Mouse (Mus musculus) gastrocnemius, postnatal 14 days (tissue): ENCODE data around the gene Slc2a3. TPM values are rescaled to one million over a fixed set of nuclear protein-coding genes. Genes with fewer than 3 reads are reported as not detected.
A peak's percentile ranks its signal among the peaks of the same experiment; 100 is the strongest.
"Not testable (repeated sequence)": the region's sequence is repeated elsewhere in the genome, so short reads cannot be mapped to it uniquely, and the experiment has no call there.

ENCODE experiments used
- DNase-seq: peaks from one replicate; pipeline ENCODE4 v3.0.0; 2021; ENCODE audit warnings: mixed read lengths
- intact Hi-C: fragments of 180-260 bp; cut with DNase I; formaldehyde crosslinking; loops from one replicate; pipeline ENCODE4 v1.15.1; 2025; ENCODE audit warnings: low total_unique reads
- total RNA-seq, 2 experiments: library from RNA; stranded (reverse); gene quantifications; 2 replicates each; pipeline ENCODE4 v1.2.3; 2021

Gene Slc2a3
- total RNA-seq, 2 experiments from 2014 or later, result 1.2 to 1.9 TPM

GRCm38 (mm10) chr6:122719942-122720341, 81.5 kb downstream of the Slc2a3 start:
- peak; percentile 57 for DNase-seq

GRCm38 (mm10) chr6:122718224-122718623, 83.2 kb downstream of the Slc2a3 start:
- intact Hi-C loops, result loop anchor here (5.0 kb wide), 1 partner anchor 46 kb away; no protein-coding TSS in a partner anchor
- not testable (repeated sequence) for DNase-seq

More at GRCm38 (mm10) chr6:122719942-122720341, 81.5 kb downstream of the Slc2a3 start:
- intact Hi-C loops, result loop anchor here (5.0 kb wide), 1 partner anchor 48 kb away; no protein-coding TSS in a partner anchor

- intact Hi-C loops, result loop anchor here (5.0 kb wide), 1 partner anchor 44 kb away; no protein-coding TSS in a partner anchor
- no peak for DNase-seq
Measured at GRCm38 (mm10) chr6:122715886-122716285, 85.6 kb downstream of the Slc2a3 start.

- intact Hi-C loops, result loop anchor here (5.0 kb wide), 1 partner anchor 43 kb away; no protein-coding TSS in a partner anchor
- DNase-seq, result no peak
Measured at GRCm38 (mm10) chr6:122714707-122715365, 86.6 kb downstream of the Slc2a3 start.

GRCm38 (mm10) chr6:122713116-122713515, 88.3 kb downstream of the Slc2a3 start:
- intact Hi-C loops, result not testable (repeated sequence)
- peak; percentile 32 for DNase-seq

- DNase-seq, result no peak
- intact Hi-C loops, result no loop called here
Measured at GRCm38 (mm10) chr6:122711455-122711854, 90.0 kb downstream of the Slc2a3 start.

GRCm38 (mm10) chr6:122708826-122709225, 92.6 kb downstream of the Slc2a3 start:
- intact Hi-C loops, result no loop called here
- DNase-seq, result no peak

GRCm38 (mm10) chr6:122707036-122707800, 94.2 kb downstream of the Slc2a3 start, which contains the start of gene Nanog:
Gene Nanog (plus strand): TSS chr6:122707489.
- intact Hi-C loops, result no loop called here
- DNase-seq, result no peak

- intact Hi-C loops, result no loop called here
- DNase-seq, result no peak
Measured at GRCm38 (mm10) chr6:122706337-122706840, 95.1 kb downstream of the Slc2a3 start.

- DNase-seq, result no peak
- intact Hi-C loops, result no loop called here
Measured at GRCm38 (mm10) chr6:122703706-122704105, 97.7 kb downstream of the Slc2a3 start.

- intact Hi-C loops, result no loop called here
- no peak for DNase-seq
Measured at GRCm38 (mm10) chr6:122703251-122703650, 98.2 kb downstream of the Slc2a3 start.

- intact Hi-C loops, result no loop called here
- peak; percentile 37 for DNase-seq
Measured at GRCm38 (mm10) chr6:122702480-122703124, 98.8 kb downstream of the Slc2a3 start.

GRCm38 (mm10) chr6:122701816-122702215, 99.6 kb downstream of the Slc2a3 start:
- intact Hi-C loops, result no loop called here
- DNase-seq, result no peak

GRCm38 (mm10) chr6:122699628-122700027, 101.8 kb downstream of the Slc2a3 start:
- DNase-seq, intact Hi-C loops: not testable (repeated sequence)

- intact Hi-C loops, result no loop called here
- DNase-seq, result no peak
Measured at GRCm38 (mm10) chr6:122695398-122695797, 106.0 kb downstream of the Slc2a3 start.

- DNase-seq, result no peak
Measured at GRCm38 (mm10) chr6:122690082-122690481, 111.4 kb downstream of the Slc2a3 start.

GRCm38 (mm10) chr6:122689411-122690055, 111.9 kb downstream of the Slc2a3 start:
- no peak for DNase-seq
- intact Hi-C loops, result no loop called here

More at GRCm38 (mm10) chr6:122690082-122690481, 111.4 kb downstream of the Slc2a3 start:
- intact Hi-C loops, result no loop called here

GRCm38 (mm10) chr6:122686709-122687108, 114.7 kb downstream of the Slc2a3 start:
- DNase-seq, result no peak
- intact Hi-C loops, result no loop called here

- intact Hi-C loops, result no loop called here
- no peak for DNase-seq
Measured at GRCm38 (mm10) chr6:122682646-122683045, 118.8 kb downstream of the Slc2a3 start.
